Mouse (Mus musculus) heart, embryonic 15.5 days (tissue): ENCODE data around the gene Bag2. TPM values are rescaled to one million over a fixed set of nuclear protein-coding genes. Genes with fewer than 3 reads are reported as not detected.

ENCODE experiments used
- ATAC-seq: fragments of 200-750 bp; cut with Nextera tagmentation; replicated peaks from 2 replicates; pipeline ENCODE4 v1.8.0; 2017; ENCODE audit warnings: low read depth, moderate TSS enrichment; ENCODE audit not compliant: insufficient number of reproducible peaks, insufficient read depth, low FRiP score
- H3K27ac ChIP-seq: fragments of 300-500 bp; sonication (generic); 2 replicates; pipeline ENCODE4 v1.5.1; 2015; ENCODE audit warnings: mild to moderate bottlenecking, inconsistent platforms
- H3K27me3 ChIP-seq: fragments of 300-500 bp; sonication (generic); 2 replicates; pipeline ENCODE4 v1.6.1; 2015; ENCODE audit warnings: inconsistent platforms
- H3K36me3 ChIP-seq: fragments of 300-500 bp; sonication (generic); 2 replicates; pipeline ENCODE4 v1.6.1; 2015; ENCODE audit warnings: mild to moderate bottlenecking, inconsistent platforms
- H3K4me1 ChIP-seq: fragments of 300-500 bp; sonication (generic); replicated peaks from 2 replicates; pipeline ENCODE4 v1.6.1; 2015; ENCODE audit warnings: inconsistent platforms
- H3K4me2 ChIP-seq: fragments of 300-500 bp; sonication (generic); 2 replicates; pipeline ENCODE4 v1.6.1; 2015; ENCODE audit warnings: inconsistent platforms, mild to moderate bottlenecking, moderate library complexity
- H3K4me3 ChIP-seq: fragments of 300-500 bp; sonication (generic); 2 replicates; pipeline ENCODE4 v1.5.1; 2015; ENCODE audit warnings: mild to moderate bottlenecking, inconsistent platforms
- H3K9ac ChIP-seq: fragments of 300-500 bp; sonication (generic); 2 replicates; pipeline ENCODE4 v1.6.1; 2015; ENCODE audit warnings: mild to moderate bottlenecking, inconsistent platforms
- H3K9me3 ChIP-seq: fragments of 300-500 bp; sonication (generic); replicated peaks from 2 replicates; pipeline ENCODE4 v1.6.1; 2016; ENCODE audit warnings: inconsistent platforms
- WGBS: fragments of 180-500 bp; shearing (Covaris S2); methylation state at CpG from one replicate; pipeline ENCODE4 v1.1.7; 2015; ENCODE audit warnings: mixed read lengths; 5-methylcytosine and 5-hydroxymethylcytosine counted together
- polyA plus RNA-seq: library from polyadenylated mRNA; unstranded; fragments of >200 nt; fragmentation: Nextera tagmentation; extraction: Ambion mirVana; gene quantifications from 2 replicates; pipeline ENCODE4 v1.2.1, GENCODE M21; 2015

Gene Bag2
- 74.3 and 76.3 TPM in 2 replicates for polyA plus RNA-seq

DNA sequence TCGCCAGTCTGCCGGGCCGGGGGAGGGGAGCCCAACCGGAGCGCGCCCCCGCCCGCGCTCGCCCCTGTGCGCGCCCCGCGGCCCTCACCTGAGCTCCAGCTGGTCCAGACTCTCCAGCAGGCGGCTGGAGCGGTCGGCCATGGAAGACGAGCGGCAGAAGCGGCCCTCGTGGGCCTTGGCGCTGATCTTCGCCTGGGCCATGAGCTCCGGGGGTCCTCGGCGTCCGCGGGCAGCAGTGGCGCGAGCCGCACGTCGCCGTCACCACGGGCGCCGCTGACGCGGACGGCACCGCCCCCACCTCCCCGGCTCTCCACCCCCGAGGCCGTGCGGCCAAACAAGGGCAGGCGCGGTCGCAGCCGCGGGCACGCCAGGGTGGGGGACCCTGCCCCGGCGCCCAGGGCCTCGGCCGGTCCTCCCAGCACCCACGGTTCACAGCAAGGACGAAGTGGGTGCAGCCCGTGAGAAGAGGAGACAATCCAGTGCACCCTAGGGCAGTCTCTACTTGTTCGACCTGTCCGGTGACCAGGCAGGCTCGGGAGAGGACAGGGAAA is at the start of gene Bag2:
TSS of gene Bag2 (minus strand) at position 305 of the 551 bp plus-strand sequence.
- H3K9me3 ChIP-seq = no peaks in the 10 kb centered on the region
- H3K27ac ChIP-seq = peak within 1 kb of the TSS; percentile 86
- peak; percentile 85 for ATAC-seq
- 1% methylated on average over 59 of the region's 61 CpGs for WGBS
- H3K4me2 ChIP-seq = peak within 1 kb of the TSS; percentile 92
- H3K36me3 ChIP-seq = peaks cover 15% of the 10 kb centered on the region
- no peaks in the 10 kb centered on the region for H3K27me3 ChIP-seq
- peak within 1 kb of the TSS; percentile 95 for H3K4me3 ChIP-seq
- H3K4me1 ChIP-seq = peaks cover 19% of the 10 kb centered on the region
- H3K9ac ChIP-seq = peak within 1 kb of the TSS; percentile 92

DNA sequence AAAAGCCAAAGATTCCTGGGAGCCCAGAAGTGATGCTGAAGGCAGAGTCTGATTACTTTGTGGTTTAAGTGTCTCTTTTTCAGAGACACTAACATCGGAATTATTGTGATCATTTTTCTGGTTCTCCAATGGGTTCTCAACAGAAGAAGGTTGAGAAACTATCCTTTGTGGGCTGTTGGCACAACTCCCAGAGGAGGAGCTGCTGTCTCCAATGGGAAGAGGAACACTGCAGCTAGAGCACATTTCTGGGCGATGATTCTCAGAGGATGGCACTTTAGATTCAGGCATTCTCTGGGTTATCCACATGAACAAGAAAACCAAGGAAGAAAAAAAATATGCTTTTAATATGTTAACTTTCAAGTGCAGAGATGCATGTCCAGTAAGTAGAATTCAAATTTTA is 45.7 kb upstream of the Bag2 start:
- no peak overlapping the region for H3K9ac ChIP-seq
- no peak overlapping the region for H3K4me2 ChIP-seq
- no peaks in the 10 kb centered on the region for H3K9me3 ChIP-seq
- no peak overlapping the region for H3K27ac ChIP-seq
- no peaks in the 10 kb centered on the region for H3K4me1 ChIP-seq
- WGBS = 88% methylated on average over 2 of the region's 2 CpGs
- H3K27me3 ChIP-seq = no peaks in the 10 kb centered on the region
- peaks cover 61% of the 10 kb centered on the region for H3K36me3 ChIP-seq
- no peak overlapping the region for H3K4me3 ChIP-seq
- no peak for ATAC-seq

DNA sequence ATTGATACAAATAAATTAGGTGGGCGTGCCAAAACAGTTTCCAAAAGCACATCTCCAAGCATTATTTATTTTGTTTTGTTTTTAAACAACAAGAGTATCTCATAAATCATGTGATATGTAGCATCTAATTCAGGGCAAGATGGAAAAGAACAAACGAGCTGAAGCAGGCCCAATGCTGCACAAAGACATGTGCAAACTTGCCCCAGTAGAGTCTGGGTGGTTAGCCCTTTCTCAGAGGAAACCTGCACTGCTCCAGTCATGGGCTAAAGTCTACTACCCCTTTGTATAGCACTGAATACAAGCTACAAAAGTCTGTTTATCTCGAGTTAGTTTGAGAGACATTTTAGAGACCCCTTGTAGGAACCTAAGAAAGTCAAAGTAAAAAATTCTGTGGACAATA is 42.0 kb upstream of the Bag2 start:
- ATAC-seq = no peak
- peaks cover 56% of the 10 kb centered on the region for H3K36me3 ChIP-seq
- 89% methylated on average over 3 of the region's 3 CpGs for WGBS

DNA sequence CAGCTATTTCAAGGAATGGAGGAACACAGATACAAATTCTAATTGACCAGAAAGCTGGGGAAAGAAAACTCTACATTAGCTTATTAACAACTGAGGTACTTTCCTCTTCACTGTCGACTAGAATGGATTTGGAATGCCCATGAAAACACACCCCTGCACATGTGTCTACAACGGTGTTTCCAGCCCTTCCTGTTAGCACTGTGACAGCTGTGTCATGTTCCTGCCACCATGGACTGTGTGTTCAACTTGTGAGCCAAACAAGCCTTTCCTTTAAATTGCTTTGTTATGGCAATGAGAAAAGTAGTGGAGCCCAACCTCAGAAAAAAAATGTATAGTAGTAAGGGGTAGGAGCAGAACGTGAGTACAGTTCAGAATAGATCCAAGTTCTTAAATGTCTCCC is 30.9 kb upstream of the Bag2 start:
- no peak for ATAC-seq
- WGBS = 34% methylated on average over 3 of the region's 3 CpGs
- peaks cover 2% of the 10 kb centered on the region for H3K4me1 ChIP-seq
- no peak overlapping the region for H3K4me2 ChIP-seq
- peaks cover 2% of the 10 kb centered on the region; the same call in 1 of the 2 replicates for H3K36me3 ChIP-seq
- H3K27me3 ChIP-seq = no peaks in the 10 kb centered on the region
- no peak overlapping the region for H3K9ac ChIP-seq
- no peak overlapping the region for H3K27ac ChIP-seq
- no peaks in the 10 kb centered on the region for H3K9me3 ChIP-seq
- H3K4me3 ChIP-seq = no peak overlapping the region

More for the DNA sequence above, 42.0 kb upstream of the Bag2 start:
- H3K4me3 ChIP-seq = no peak overlapping the region
- no peaks in the 10 kb centered on the region for H3K9me3 ChIP-seq
- H3K9ac ChIP-seq = no peak overlapping the region
- no peak overlapping the region for H3K27ac ChIP-seq
- H3K4me2 ChIP-seq = no peak overlapping the region
- no peaks in the 10 kb centered on the region for H3K27me3 ChIP-seq
- no peaks in the 10 kb centered on the region for H3K4me1 ChIP-seq

DNA sequence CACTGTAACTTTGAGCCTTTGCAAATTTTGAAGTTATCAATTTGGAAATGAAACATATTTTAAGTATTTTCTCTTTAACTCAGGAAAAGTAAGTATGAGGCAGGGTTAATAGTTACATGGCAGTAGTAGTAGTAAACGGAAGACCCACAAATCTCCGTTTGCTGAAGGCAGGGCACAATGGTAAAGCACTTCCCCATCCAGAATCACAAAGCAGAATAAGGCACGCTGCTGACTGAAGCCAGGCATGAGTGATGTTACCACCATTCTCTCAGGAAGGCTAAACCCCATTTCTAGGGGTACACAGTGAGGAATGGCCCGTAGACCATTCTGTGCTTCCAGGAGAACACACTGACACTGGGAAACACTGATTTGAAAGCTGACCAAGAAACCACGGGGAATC is 30.5 kb upstream of the Bag2 start:
- H3K27me3 ChIP-seq = no peaks in the 10 kb centered on the region
- H3K9ac ChIP-seq = no peak overlapping the region
- H3K4me3 ChIP-seq = no peak overlapping the region
- H3K4me2 ChIP-seq = no peak overlapping the region
- peaks cover 4% of the 10 kb centered on the region; the same call in 1 of the 2 replicates for H3K36me3 ChIP-seq
- no peaks in the 10 kb centered on the region; the same call in 1 of the 2 replicates for H3K4me1 ChIP-seq
- no peak overlapping the region for H3K27ac ChIP-seq
- 76% methylated on average over 5 of the region's 5 CpGs for WGBS
- no peak for ATAC-seq
- no peaks in the 10 kb centered on the region for H3K9me3 ChIP-seq

DNA sequence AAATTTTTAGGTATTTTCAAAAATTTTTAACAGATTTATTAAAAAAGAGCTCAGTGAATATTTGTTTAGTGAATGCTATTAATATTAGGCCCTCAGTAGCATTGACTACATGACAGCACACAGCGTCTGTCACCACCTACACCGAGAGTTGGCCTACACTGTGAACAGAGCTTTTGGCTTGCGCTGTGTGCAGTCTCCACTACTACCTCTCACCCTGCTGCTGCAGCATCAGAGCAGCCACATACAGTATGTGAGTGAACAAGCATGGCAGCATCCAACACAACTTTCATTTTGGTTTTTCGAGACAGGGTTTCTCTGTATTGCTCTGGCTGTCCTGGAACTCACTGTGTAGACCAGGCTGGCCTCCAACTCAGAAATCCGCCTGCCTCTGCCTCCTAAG is 27.0 kb upstream of the Bag2 start:
- ATAC-seq = no peak
- H3K4me1 ChIP-seq = no peaks in the 10 kb centered on the region
- no peak overlapping the region for H3K4me3 ChIP-seq
- no peak overlapping the region for H3K4me2 ChIP-seq
- peaks cover 9% of the 10 kb centered on the region; the same call in 1 of the 2 replicates for H3K36me3 ChIP-seq
- no peak overlapping the region for H3K27ac ChIP-seq
- H3K9ac ChIP-seq = no peak overlapping the region
- H3K27me3 ChIP-seq = no peaks in the 10 kb centered on the region
- 91% methylated on average over 5 of the region's 5 CpGs for WGBS
- no peaks in the 10 kb centered on the region for H3K9me3 ChIP-seq

DNA sequence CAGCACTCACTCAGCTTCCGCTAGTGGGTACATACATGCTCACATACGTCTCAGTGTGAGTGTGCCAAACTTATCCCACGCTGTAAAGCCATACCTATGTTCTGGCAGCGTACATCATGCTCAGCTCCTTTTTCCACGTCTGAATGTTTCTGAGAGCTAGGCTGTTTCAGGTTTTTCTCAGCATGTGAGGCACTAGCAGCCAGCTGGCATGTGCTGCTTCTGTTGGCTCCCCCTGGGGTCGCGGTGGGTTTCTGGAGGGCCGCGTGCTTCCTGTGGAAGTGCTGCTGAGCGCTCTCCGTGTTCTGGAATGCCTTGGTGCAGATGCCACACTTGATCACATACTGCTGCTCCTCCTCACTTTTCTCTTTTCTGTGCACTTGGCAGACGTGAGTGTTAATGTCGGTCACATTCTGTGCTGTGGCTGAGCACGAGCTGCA is 18.6 kb upstream of the Bag2 start:
- H3K4me1 ChIP-seq = no peaks in the 10 kb centered on the region
- H3K27me3 ChIP-seq = no peaks in the 10 kb centered on the region
- peaks cover 14% of the 10 kb centered on the region; the same call in 1 of the 2 replicates for H3K36me3 ChIP-seq
- H3K9me3 ChIP-seq = no peaks in the 10 kb centered on the region
- 81% methylated on average over 14 of the region's 14 CpGs for WGBS
- ATAC-seq = no peak
- H3K4me3 ChIP-seq = no peak overlapping the region
- no peak overlapping the region for H3K4me2 ChIP-seq
- H3K9ac ChIP-seq = no peak overlapping the region
- H3K27ac ChIP-seq = no peak overlapping the region

DNA sequence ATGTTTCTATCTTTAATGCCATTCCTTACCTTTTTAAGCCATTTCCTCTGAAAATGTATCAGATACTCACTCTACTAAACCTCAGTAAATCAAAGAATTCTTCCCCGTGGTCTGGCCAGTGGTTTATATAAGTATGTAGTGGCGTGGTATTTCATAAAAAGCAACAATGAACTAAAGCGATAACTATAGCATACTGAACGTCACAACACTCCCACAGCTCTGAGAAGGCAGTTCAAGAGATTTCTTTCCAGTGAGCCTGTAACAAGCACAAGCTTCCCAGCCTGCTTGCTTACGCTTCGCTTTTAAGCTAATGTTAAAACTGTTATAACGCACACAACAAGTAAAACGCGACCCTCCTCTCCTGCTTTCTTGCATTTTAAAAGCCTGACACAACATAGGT is 14.5 kb upstream of the Bag2 start:
- Histone ChIP-seq H3K9ac (no peak overlapping the region), H3K4me3 (no peak overlapping the region), H3K36me3 (peaks cover 25% of the 10 kb centered on the region), H3K4me1 (no peaks in the 10 kb centered on the region), H3K9me3 (no peaks in the 10 kb centered on the region), H3K4me2 (no peak overlapping the region), H3K27ac (no peak overlapping the region), H3K27me3 (no peaks in the 10 kb centered on the region)
- WGBS = 94% methylated on average over 9 of the region's 9 CpGs
- no peak for ATAC-seq

DNA sequence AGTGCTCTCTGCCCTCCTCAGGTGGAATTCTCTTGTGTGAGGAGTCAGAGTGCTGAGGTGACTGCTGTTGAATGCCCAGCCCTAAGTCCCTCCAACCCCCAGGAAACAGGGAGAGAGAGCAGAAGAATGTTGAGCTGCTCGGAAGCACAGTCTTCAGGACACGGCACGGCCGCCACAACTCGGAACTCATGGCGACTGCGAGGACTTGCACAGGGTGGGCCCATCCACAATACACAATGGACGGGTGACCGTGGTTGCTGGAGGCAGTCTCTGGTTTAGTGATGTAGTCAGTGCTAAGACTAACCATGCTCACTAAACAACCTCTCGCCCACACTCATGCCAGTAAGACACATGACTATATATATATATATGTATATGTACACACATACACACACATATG is 14.0 kb upstream of the Bag2 start:
- 93% methylated on average over 10 of the region's 10 CpGs for WGBS
- Histone ChIP-seq H3K4me2 (no peak overlapping the region), H3K4me1 (no peaks in the 10 kb centered on the region), H3K9me3 (no peaks in the 10 kb centered on the region), H3K27me3 (no peaks in the 10 kb centered on the region), H3K4me3 (no peak overlapping the region), H3K27ac (no peak overlapping the region), H3K36me3 (peaks cover 25% of the 10 kb centered on the region), H3K9ac (no peak overlapping the region)
- no peak for ATAC-seq

DNA sequence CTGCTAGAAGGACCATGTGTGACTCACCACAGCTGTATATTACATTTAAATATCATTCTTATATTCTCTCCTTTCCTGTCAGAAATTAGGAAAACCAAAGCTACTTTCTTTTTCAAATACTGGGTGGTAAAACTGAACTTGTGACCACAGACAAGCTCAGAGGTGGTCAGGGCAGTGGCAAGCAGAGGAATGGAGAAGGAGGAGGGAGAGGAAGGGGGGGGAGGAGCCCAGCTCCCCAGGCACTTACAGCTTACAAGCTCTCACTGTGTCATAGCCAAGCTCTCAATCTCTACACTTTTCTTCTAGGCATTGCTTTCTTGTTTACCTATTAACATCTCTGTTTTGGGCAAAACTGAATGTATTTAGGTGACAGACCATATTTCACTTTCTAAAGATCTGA is 11.2 kb upstream of the Bag2 start:
- no peak for ATAC-seq
- H3K9me3 ChIP-seq = no peaks in the 10 kb centered on the region
- H3K9ac ChIP-seq = no peak overlapping the region
- H3K27me3 ChIP-seq = no peaks in the 10 kb centered on the region
- H3K4me3 ChIP-seq = no peak overlapping the region
- H3K4me2 ChIP-seq = no peak overlapping the region
- peaks cover 21% of the 10 kb centered on the region for H3K36me3 ChIP-seq
- H3K4me1 ChIP-seq = no peaks in the 10 kb centered on the region
- no peak overlapping the region for H3K27ac ChIP-seq

DNA sequence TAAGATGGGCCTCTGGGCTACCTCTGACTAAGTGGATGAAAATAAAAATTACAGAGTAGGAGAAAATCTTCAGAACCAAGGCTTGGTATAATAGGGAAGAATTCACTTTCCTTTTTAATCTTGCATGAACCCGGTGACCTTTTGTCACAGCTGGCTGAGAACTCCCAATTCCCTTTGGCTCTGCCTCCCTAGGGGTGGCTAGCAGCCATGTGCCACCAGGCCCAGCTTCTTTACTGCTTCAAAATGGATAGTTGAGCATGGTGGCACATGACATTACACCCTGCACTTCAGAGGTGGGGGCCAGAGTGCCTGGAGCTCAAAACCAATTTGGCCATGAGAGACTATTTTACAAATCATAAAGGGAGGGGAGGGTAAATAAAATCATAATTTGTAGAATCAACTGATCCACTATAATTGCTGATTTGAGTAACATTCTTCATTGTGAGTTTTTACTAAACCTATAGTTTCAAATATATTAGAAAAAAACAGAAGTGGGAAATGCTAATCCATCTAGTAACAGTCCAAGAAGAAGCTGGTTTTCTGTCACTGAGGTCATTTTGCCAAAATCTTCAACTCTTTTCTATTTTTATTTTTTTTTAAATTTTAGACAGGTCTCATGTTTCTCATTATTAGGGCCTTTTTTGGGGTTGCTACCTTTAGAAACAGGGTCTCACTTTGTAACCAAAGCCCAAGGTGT is 10.6 kb upstream of the Bag2 start:
- Histone ChIP-seq H3K36me3 (peaks cover 20% of the 10 kb centered on the region), H3K9me3 (no peaks in the 10 kb centered on the region), H3K4me2 (no peak overlapping the region), H3K4me3 (no peak overlapping the region), H3K27me3 (no peaks in the 10 kb centered on the region), H3K4me1 (no peaks in the 10 kb centered on the region), H3K27ac (no peak overlapping the region), H3K9ac (no peak overlapping the region)
- no peak for ATAC-seq
- WGBS = 87% methylated on average over 1 of the region's 1 CpGs
